Mouse (Mus musculus) natural killer cell, adult 2 months (primary cell): ENCODE measurements around the gene Grhl1.
A peak's percentile ranks its signal among the peaks of the same experiment; 100 is the strongest.
"Not testable (repeated sequence)": the region's sequence is repeated elsewhere in the genome, so short reads cannot be mapped to it uniquely, and the experiment has no call there.

Source experiments
- DNase-seq, 2 experiments: peaks; one replicate each; pipeline ENCODE4 v3.0.0; 2022; ENCODE audit warnings: low spot score in 2 of 2

Grhl1 gene

GRCm38 (mm10) chr12:24571523-24572392, at the start of gene Grhl1:
TSS of gene Grhl1 (plus strand) at chr12:24572283.
- DNase-seq, result peak; percentile 90 to 91

GRCm38 (mm10) chr12:24525065-24525464, 47.0 kb upstream of the Grhl1 start:
- not testable (repeated sequence) for DNase-seq

- no peak for DNase-seq
Measured at GRCm38 (mm10) chr12:24536390-24536789, 35.7 kb upstream of the Grhl1 start.

- DNase-seq, result no peak
Measured at GRCm38 (mm10) chr12:24537201-24537600, 34.9 kb upstream of the Grhl1 start.

- DNase-seq, result no peak
Measured at GRCm38 (mm10) chr12:24537965-24538364, 34.1 kb upstream of the Grhl1 start.

- DNase-seq, result no peak
Measured at GRCm38 (mm10) chr12:24541426-24542154, 30.5 kb upstream of the Grhl1 start.

- DNase-seq, result no peak
Measured at GRCm38 (mm10) chr12:24547686-24548085, 24.4 kb upstream of the Grhl1 start.

GRCm38 (mm10) chr12:24548885-24549284, 23.2 kb upstream of the Grhl1 start:
- DNase-seq, result no peak

GRCm38 (mm10) chr12:24552531-24552930, 19.6 kb upstream of the Grhl1 start:
- DNase-seq, result no peak

- DNase-seq, result no peak
Measured at GRCm38 (mm10) chr12:24555976-24556375, 16.1 kb upstream of the Grhl1 start.

- DNase-seq, result no peak
Measured at GRCm38 (mm10) chr12:24563395-24563960, 8.6 kb upstream of the Grhl1 start.

GRCm38 (mm10) chr12:24565311-24565710, 6.8 kb upstream of the Grhl1 start:
- DNase-seq, result no peak

GRCm38 (mm10) chr12:24567606-24568005, 4.5 kb upstream of the Grhl1 start:
- no peak for DNase-seq

- no peak for DNase-seq
Measured at GRCm38 (mm10) chr12:24572421-24573274, 565 bp downstream of the Grhl1 start.

GRCm38 (mm10) chr12:24573275-24573580, 1.1 kb downstream of the Grhl1 start:
- DNase-seq, result no peak

GRCm38 (mm10) chr12:24574870-24575269, 2.8 kb downstream of the Grhl1 start:
- no peak for DNase-seq

GRCm38 (mm10) chr12:24580452-24580851, 8.4 kb downstream of the Grhl1 start:
- no peak for DNase-seq

GRCm38 (mm10) chr12:24580996-24581683, 9.1 kb downstream of the Grhl1 start:
- DNase-seq, result no peak

- DNase-seq, result no peak
Measured at GRCm38 (mm10) chr12:24583653-24584052, 11.6 kb downstream of the Grhl1 start.

- DNase-seq, result no peak
Measured at GRCm38 (mm10) chr12:24584835-24585234, 12.8 kb downstream of the Grhl1 start.

- DNase-seq, result no peak
Measured at GRCm38 (mm10) chr12:24586193-24586592, 14.1 kb downstream of the Grhl1 start.
